Mouse (Mus musculus): ENCODE measurements around the gene Adgrl2. TPM values are rescaled to one million over a fixed set of nuclear protein-coding genes. Genes with fewer than 3 reads are reported as not detected.

Gene Adgrl2
- polyA plus RNA-seq (2012; rRNA removed): 28.4 and 29.3 TPM in 2 replicates

GRCm38 (mm10) chr3:148990531-148991003 lies at the start of gene Adgrl2:
Gene Adgrl2, minus strand, starts transcription at chr3:148990555.

All from colon, adult 2 months (tissue).